Mouse (Mus musculus) heart, postnatal 25 days (tissue): Measurements from ENCODE around the gene Aaed1. TPM values are rescaled to one million over a fixed set of nuclear protein-coding genes. Genes with fewer than 3 reads are reported as not detected.
A peak's percentile ranks its signal among the peaks of the same experiment; 100 is the strongest.

Experiments used
- DNase-seq: peaks from one replicate; pipeline ENCODE4 v3.0.0; 2022; ENCODE audit warnings: low spot score
- intact Hi-C: fragments of 180-260 bp; cut with DNase I; formaldehyde crosslinking; loops from one replicate; pipeline ENCODE4 v1.15.1; 2025
- total RNA-seq, 2 experiments: library from RNA; stranded (reverse); gene quantifications; 2 replicates each; pipeline ENCODE4 v1.2.3; 2021

The Aaed1 gene
- 10 to 100 TPM; 56.6 to 60.1 TPM for total RNA-seq

GRCm38 (mm10) chr13:64312024-64312915 lies at the start of gene Aaed1:
TSS of gene Aaed1 (minus strand) at chr13:64312710.
- intact Hi-C loops: loop anchor here (10.0 kb wide), 1 partner anchor 803 kb away; the partner anchor contains the start of gene Mfsd14b

GRCm38 (mm10) chr13:64362139-64362538 lies 49.6 kb upstream of the Aaed1 start:
- no peak for DNase-seq
- intact Hi-C loops: no loop called here

More at GRCm38 (mm10) chr13:64312024-64312915, at the start of gene Aaed1:
- DNase-seq: peak; percentile 79

- intact Hi-C loops: no loop called here
- DNase-seq: no peak
Measured at GRCm38 (mm10) chr13:64361020-64361419, 48.5 kb upstream of the Aaed1 start.

- DNase-seq: no peak
- intact Hi-C loops: no loop called here
Measured at GRCm38 (mm10) chr13:64359702-64360101, 47.2 kb upstream of the Aaed1 start.

- intact Hi-C loops: no loop called here
Measured at GRCm38 (mm10) chr13:64358476-64358875, 46.0 kb upstream of the Aaed1 start.

GRCm38 (mm10) chr13:64357389-64357788 lies 44.9 kb upstream of the Aaed1 start:
- no peak for DNase-seq
- intact Hi-C loops: no loop called here

More at GRCm38 (mm10) chr13:64358476-64358875, 46.0 kb upstream of the Aaed1 start:
- DNase-seq: no peak

- DNase-seq: no peak
- intact Hi-C loops: no loop called here
Measured at GRCm38 (mm10) chr13:64349474-64349873, 37.0 kb upstream of the Aaed1 start.

- peak; percentile 4 for DNase-seq
- intact Hi-C loops: no loop called here
Measured at GRCm38 (mm10) chr13:64344082-64344501, 31.6 kb upstream of the Aaed1 start.

GRCm38 (mm10) chr13:64343598-64343997 lies 31.1 kb upstream of the Aaed1 start:
- DNase-seq: no peak
- intact Hi-C loops: no loop called here

GRCm38 (mm10) chr13:64335546-64336132 lies 23.1 kb upstream of the Aaed1 start:
- DNase-seq: no peak
- intact Hi-C loops: no loop called here

GRCm38 (mm10) chr13:64333102-64333501 lies 20.6 kb upstream of the Aaed1 start:
- intact Hi-C loops: no loop called here
- no peak for DNase-seq

- DNase-seq: no peak
- intact Hi-C loops: no loop called here
Measured at GRCm38 (mm10) chr13:64332321-64332720, 19.8 kb upstream of the Aaed1 start.

- intact Hi-C loops: no loop called here
- no peak for DNase-seq
Measured at GRCm38 (mm10) chr13:64322561-64323281, 10.2 kb upstream of the Aaed1 start.

GRCm38 (mm10) chr13:64320334-64320733 lies 7.8 kb upstream of the Aaed1 start:
- DNase-seq: no peak
- intact Hi-C loops: no loop called here

GRCm38 (mm10) chr13:64319782-64320181 lies 7.3 kb upstream of the Aaed1 start:
- intact Hi-C loops: loop anchor here (5.0 to 10.0 kb wide), 2 partner anchors 48 to 795 kb away; partner anchors contain the start of gene Mfsd14b
- no peak for DNase-seq

- no peak for DNase-seq
- intact Hi-C loops: loop anchor here (5.0 to 10.0 kb wide), 2 partner anchors 49 to 796 kb away; partner anchors contain the start of gene Mfsd14b
Measured at GRCm38 (mm10) chr13:64318355-64318754, 5.8 kb upstream of the Aaed1 start.

- no peak for DNase-seq
- intact Hi-C loops: loop anchor here (1.0 to 10.0 kb wide), 3 partner anchors 52 to 799 kb away; partner anchors contain the start of gene Mfsd14b
Measured at GRCm38 (mm10) chr13:64315483-64316050, 3.1 kb upstream of the Aaed1 start.

- no peak for DNase-seq
- intact Hi-C loops: loop anchor here (10.0 kb wide), 1 partner anchor 801 kb away; the partner anchor contains the start of gene Mfsd14b
Measured at GRCm38 (mm10) chr13:64314041-64314440, 1.5 kb upstream of the Aaed1 start.

GRCm38 (mm10) chr13:64312916-64313289 lies 393 bp upstream of the Aaed1 start:
- intact Hi-C loops: loop anchor here (10.0 kb wide), 1 partner anchor 802 kb away; the partner anchor contains the start of gene Mfsd14b
- no peak for DNase-seq

- DNase-seq: no peak
- intact Hi-C loops: loop anchor here (10.0 kb wide), 1 partner anchor 804 kb away; the partner anchor contains the start of gene Mfsd14b
Measured at GRCm38 (mm10) chr13:64311266-64311665, 1.2 kb downstream of the Aaed1 start.
